Mouse (Mus musculus) T-helper 1 cell (primary cell): ENCODE measurements around the gene Coro2a.

Experiments
- in situ Hi-C: fragments of 300-600 bp; cut with MboI, MseI; formaldehyde crosslinking; loops from one replicate; pipeline ENCODE4 v1.15.1; 2025; ENCODE audit warnings: high pct_unique_total_duplicates

Coro2a gene

GRCm38 (mm10) chr4:46560069-46560705, 41.8 kb downstream of the Coro2a start:
- in situ Hi-C loops = no loop called here

- in situ Hi-C loops = no loop called here
Measured at GRCm38 (mm10) chr4:46558672-46559667, 43.0 kb downstream of the Coro2a start.

GRCm38 (mm10) chr4:46556933-46557332, 45.1 kb downstream of the Coro2a start:
- in situ Hi-C loops = no loop called here

GRCm38 (mm10) chr4:46555762-46556161, 46.2 kb downstream of the Coro2a start:
- in situ Hi-C loops = no loop called here

- in situ Hi-C loops = no loop called here
Measured at GRCm38 (mm10) chr4:46554295-46555069, 47.5 kb downstream of the Coro2a start.

- in situ Hi-C loops = no loop called here
Measured at GRCm38 (mm10) chr4:46553864-46554263, 48.1 kb downstream of the Coro2a start.

- in situ Hi-C loops = no loop called here
Measured at GRCm38 (mm10) chr4:46550406-46550805, 51.6 kb downstream of the Coro2a start.

- in situ Hi-C loops = no loop called here
Measured at GRCm38 (mm10) chr4:46549979-46550378, 52.0 kb downstream of the Coro2a start.

GRCm38 (mm10) chr4:46546709-46547108, 55.3 kb downstream of the Coro2a start:
- in situ Hi-C loops = no loop called here

GRCm38 (mm10) chr4:46545498-46545897, 56.5 kb downstream of the Coro2a start:
- in situ Hi-C loops = no loop called here

- in situ Hi-C loops = no loop called here
Measured at GRCm38 (mm10) chr4:46544313-46544712, 57.7 kb downstream of the Coro2a start.

- in situ Hi-C loops = no loop called here
Measured at GRCm38 (mm10) chr4:46543366-46544050, 58.5 kb downstream of the Coro2a start.

GRCm38 (mm10) chr4:46541707-46542106, 60.3 kb downstream of the Coro2a start:
- in situ Hi-C loops = no loop called here

GRCm38 (mm10) chr4:46539167-46539566, 62.8 kb downstream of the Coro2a start:
- in situ Hi-C loops = no loop called here

- in situ Hi-C loops = no loop called here
Measured at GRCm38 (mm10) chr4:46535840-46536361, 66.1 kb downstream of the Coro2a start, which contains the start of gene Trim14. Trim14 (minus strand) TSS chr4:46536141.

GRCm38 (mm10) chr4:46535094-46535830, 66.7 kb downstream of the Coro2a start:
- in situ Hi-C loops = no loop called here

- in situ Hi-C loops = no loop called here
Measured at GRCm38 (mm10) chr4:46533934-46534720, 67.9 kb downstream of the Coro2a start.

- in situ Hi-C loops = no loop called here
Measured at GRCm38 (mm10) chr4:46532926-46533325, 69.1 kb downstream of the Coro2a start.

- in situ Hi-C loops = no loop called here
Measured at GRCm38 (mm10) chr4:46532511-46532910, 69.5 kb downstream of the Coro2a start.
